Mouse (Mus musculus): ENCODE results near the gene Ptpn6. TPM values are rescaled to one million over a fixed set of nuclear protein-coding genes. Genes with fewer than 3 reads are reported as not detected.

The Ptpn6 gene
- polyA plus RNA-seq, 1 experiment from 2014 or later, result 6.0 TPM

MicroRNA genes within 50 kb of the gene (microRNA counts, 519-probe panel; counts per million panel counts)
- not detected for microRNA mmu-miR-141
- not detected for microRNA mmu-miR-200c

Small RNAs within 50 kb of the gene (microRNA-seq; reads per million reads assigned to microRNA genes)
- gene Mir141 (4.7 reads per million, percentile 19 among the genes with 10 or more reads in this experiment), gene Mir200c (30.7 reads per million, percentile 39 among the genes with 10 or more reads in this experiment)

Other genes with a start within 250 kb of the Ptpn6 start
- gene C1rl, start 245.6 kb downstream of the Ptpn6 start, polyA plus RNA-seq (2015; fragmentation: Nextera tagmentation; extraction: Ambion mirVana), result 0.22 and 0.54 TPM in 2 replicates
- 0.12 and 0.14 TPM in 2 replicates for gene C1ra, start 226.3 kb downstream of the Ptpn6 start, polyA plus RNA-seq (2015; fragmentation: Nextera tagmentation; extraction: Ambion mirVana)
- gene C1s1, start 196.4 kb downstream of the Ptpn6 start, polyA plus RNA-seq (2015; fragmentation: Nextera tagmentation; extraction: Ambion mirVana), result 0.30 and 0.39 TPM in 2 replicates
- gene C1rb, start 168.4 kb downstream of the Ptpn6 start, polyA plus RNA-seq (2015; fragmentation: Nextera tagmentation; extraction: Ambion mirVana), result not detected in 2 replicates
- 0.12 TPM in 1 of 2 replicates, not detected in the other for gene C1s2, start 102.6 kb downstream of the Ptpn6 start, polyA plus RNA-seq (2015; fragmentation: Nextera tagmentation; extraction: Ambion mirVana)
- 43.2 and 43.7 TPM in 2 replicates for gene Lpcat3, start 75.7 kb downstream of the Ptpn6 start, polyA plus RNA-seq (2015; fragmentation: Nextera tagmentation; extraction: Ambion mirVana)
- gene Emg1, start 26.5 kb downstream of the Ptpn6 start, polyA plus RNA-seq (2015; fragmentation: Nextera tagmentation; extraction: Ambion mirVana), result 110 and 120 TPM in 2 replicates
- 259 and 270 TPM in 2 replicates for gene Phb2, start 26.4 kb downstream of the Ptpn6 start, polyA plus RNA-seq (2015; fragmentation: Nextera tagmentation; extraction: Ambion mirVana)
- 687 and 693 TPM in 2 replicates for gene Grcc10, start 2.7 kb upstream of the Ptpn6 start, polyA plus RNA-seq (2015; fragmentation: Nextera tagmentation; extraction: Ambion mirVana)
- gene Gm45234, start 17.3 kb upstream of the Ptpn6 start, polyA plus RNA-seq (2015; fragmentation: Nextera tagmentation; extraction: Ambion mirVana), result not detected in 2 replicates
- 21.0 and 23.1 TPM in 2 replicates for gene Atn1, start 17.8 kb upstream of the Ptpn6 start, polyA plus RNA-seq (2015; fragmentation: Nextera tagmentation; extraction: Ambion mirVana)
- gene Eno2, start 31.0 kb upstream of the Ptpn6 start, polyA plus RNA-seq (2015; fragmentation: Nextera tagmentation; extraction: Ambion mirVana), result 67.2 and 69.8 TPM in 2 replicates
- gene Lrrc23, start 41.0 kb upstream of the Ptpn6 start, polyA plus RNA-seq (2015; fragmentation: Nextera tagmentation; extraction: Ambion mirVana), result 0.57 and 2.1 TPM in 2 replicates
- 4.7 and 8.5 TPM in 2 replicates for gene Spsb2, start 69.9 kb upstream of the Ptpn6 start, polyA plus RNA-seq (2015; fragmentation: Nextera tagmentation; extraction: Ambion mirVana)
- 385 and 391 TPM in 2 replicates for gene Tpi1, start 75.6 kb upstream of the Ptpn6 start, polyA plus RNA-seq (2015; fragmentation: Nextera tagmentation; extraction: Ambion mirVana)
- gene Usp5, start 90.8 kb upstream of the Ptpn6 start, polyA plus RNA-seq (2015; fragmentation: Nextera tagmentation; extraction: Ambion mirVana), result 176 and 178 TPM in 2 replicates
- 26.6 and 33.2 TPM in 2 replicates for gene Cdca3, start 90.8 kb upstream of the Ptpn6 start, polyA plus RNA-seq (2015; fragmentation: Nextera tagmentation; extraction: Ambion mirVana)
- 0.44 and 0.93 TPM in 2 replicates for gene Gnb3, start 101.6 kb upstream of the Ptpn6 start, polyA plus RNA-seq (2015; fragmentation: Nextera tagmentation; extraction: Ambion mirVana)
- gene P3h3, start 119.0 kb upstream of the Ptpn6 start, polyA plus RNA-seq (2015; fragmentation: Nextera tagmentation; extraction: Ambion mirVana), result 20.5 and 20.6 TPM in 2 replicates
- gene Gpr162, start 125.3 kb upstream of the Ptpn6 start, polyA plus RNA-seq (2015; fragmentation: Nextera tagmentation; extraction: Ambion mirVana), result 21.2 and 22.4 TPM in 2 replicates
- 0.21 TPM in 1 of 2 replicates, not detected in the other for gene Cd4, start 149.5 kb upstream of the Ptpn6 start, polyA plus RNA-seq (2015; fragmentation: Nextera tagmentation; extraction: Ambion mirVana)
- 2.2 and 3.2 TPM in 2 replicates for gene Lag3, start 173.0 kb upstream of the Ptpn6 start, polyA plus RNA-seq (2015; fragmentation: Nextera tagmentation; extraction: Ambion mirVana)
- 797 TPM in 2 replicates for gene Ptms, start 181.4 kb upstream of the Ptpn6 start, polyA plus RNA-seq (2015; fragmentation: Nextera tagmentation; extraction: Ambion mirVana)
- 535 and 552 TPM in 2 replicates for gene Mlf2, start 192.7 kb upstream of the Ptpn6 start, polyA plus RNA-seq (2015; fragmentation: Nextera tagmentation; extraction: Ambion mirVana)
- gene Cops7a, start 226.8 kb upstream of the Ptpn6 start, polyA plus RNA-seq (2015; fragmentation: Nextera tagmentation; extraction: Ambion mirVana), result 85.4 and 96.4 TPM in 2 replicates